ENCODE assay signal across 20 mouse cellular contexts in the genomic region with DNA sequence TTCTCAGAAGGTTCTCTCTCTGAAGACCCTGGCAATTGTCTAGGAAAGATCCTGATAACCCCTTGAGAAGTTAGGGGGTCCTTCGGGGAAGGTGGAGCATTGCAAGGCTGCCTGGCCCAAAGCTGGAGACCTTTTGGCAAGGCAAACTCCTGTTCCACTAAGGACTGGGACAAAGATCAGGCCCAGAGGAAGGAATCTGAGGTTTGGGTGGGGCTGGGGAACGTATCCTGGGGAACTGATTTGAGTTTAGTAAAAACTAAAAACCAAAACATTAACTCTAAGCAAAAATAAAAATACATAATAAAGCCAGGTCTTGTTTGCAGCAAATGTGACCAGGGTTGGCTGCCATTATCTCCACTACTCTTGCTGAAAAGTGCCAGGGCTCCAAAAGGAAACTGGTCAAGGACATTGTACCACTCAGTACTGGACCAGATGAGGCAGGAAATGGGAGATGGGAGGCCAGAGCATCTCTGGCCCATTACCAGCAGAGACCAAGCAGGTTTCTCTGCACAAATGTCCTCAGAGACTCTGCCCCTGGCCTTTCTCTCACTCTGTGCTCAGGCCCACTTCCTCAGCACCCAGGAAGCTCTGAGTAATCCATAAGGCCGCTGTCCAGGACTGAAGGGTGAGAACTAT.
"Had no signal": no experiment of that assay in that cellular context is flagged by ENCODE, and none has a peak within 500 bp of the region (broad histone marks: within the 10 kb centered on the region; RNA-seq: fewer than 3 reads in every experiment).

No protein-coding gene starts in this region.

- H3K27ac ChIP-seq: limb, embryonic 12.5 days; limb, embryonic 15.5 days; liver, embryonic 14.5 days; lung, embryonic 15.5 days; macrophage; midbrain, embryonic 12.5 days; midbrain, embryonic 15.5 days; neural tube, embryonic 12.5 days; neural tube, embryonic 15.5 days; stomach, embryonic 15.5 days had no signal

- H3K27me3 ChIP-seq: limb, embryonic 12.5 days; limb, embryonic 15.5 days; lung, embryonic 15.5 days; midbrain, embryonic 12.5 days; midbrain, embryonic 15.5 days; neural tube, embryonic 12.5 days; neural tube, embryonic 15.5 days; stomach, embryonic 15.5 days had no signal

- H3K9me3 ChIP-seq: limb, embryonic 12.5 days; limb, embryonic 15.5 days; lung, embryonic 15.5 days; midbrain, embryonic 12.5 days; midbrain, embryonic 15.5 days; neural tube, embryonic 12.5 days; neural tube, embryonic 15.5 days; stomach, embryonic 15.5 days had no signal

- H3K36me3 ChIP-seq: limb, embryonic 12.5 days; limb, embryonic 15.5 days; lung, embryonic 15.5 days; midbrain, embryonic 12.5 days; midbrain, embryonic 15.5 days; neural tube, embryonic 12.5 days; neural tube, embryonic 15.5 days; stomach, embryonic 15.5 days had no signal

- H3K4me1 ChIP-seq: limb, embryonic 12.5 days; limb, embryonic 15.5 days; lung, embryonic 15.5 days; midbrain, embryonic 12.5 days; midbrain, embryonic 15.5 days; neural tube, embryonic 12.5 days; neural tube, embryonic 15.5 days; stomach, embryonic 15.5 days had no signal

- H3K4me3 ChIP-seq: limb, embryonic 12.5 days; limb, embryonic 15.5 days; lung, embryonic 15.5 days; midbrain, embryonic 12.5 days; midbrain, embryonic 15.5 days; neural tube, embryonic 12.5 days; neural tube, embryonic 15.5 days; stomach, embryonic 15.5 days had no signal

- DNase-seq: kidney, adult 9 months; kidney, postnatal 14 days; kidney, postnatal 4 days; lung, adult 18-20 months; lung, postnatal 10 days; right cerebral cortex, adult 18-20 months; right cerebral cortex, postnatal 14 days; spleen, adult 18-20 months; thymus, postnatal 36 days had no signal

- H3K4me2 ChIP-seq: limb, embryonic 12.5 days; limb, embryonic 15.5 days; liver, embryonic 11.5 days; lung, embryonic 15.5 days; midbrain, embryonic 12.5 days; midbrain, embryonic 15.5 days; neural tube, embryonic 12.5 days; neural tube, embryonic 15.5 days; stomach, embryonic 15.5 days had no signal

- H3K9ac ChIP-seq: limb, embryonic 12.5 days; limb, embryonic 15.5 days; liver, embryonic 14.5 days; lung, embryonic 15.5 days; midbrain, embryonic 12.5 days; midbrain, embryonic 15.5 days; neural tube, embryonic 12.5 days; neural tube, embryonic 15.5 days; stomach, embryonic 15.5 days had no signal

- ATAC-seq: midbrain, embryonic 15.5 days had no signal
